Mouse (Mus musculus): ENCODE data around the gene Olfr1417. TPM values are rescaled to one million over a fixed set of nuclear protein-coding genes. Genes with fewer than 3 reads are reported as not detected.

Gene Olfr1417
- polyA plus RNA-seq, 1 experiment from 2014 or later = not detected

DNA sequence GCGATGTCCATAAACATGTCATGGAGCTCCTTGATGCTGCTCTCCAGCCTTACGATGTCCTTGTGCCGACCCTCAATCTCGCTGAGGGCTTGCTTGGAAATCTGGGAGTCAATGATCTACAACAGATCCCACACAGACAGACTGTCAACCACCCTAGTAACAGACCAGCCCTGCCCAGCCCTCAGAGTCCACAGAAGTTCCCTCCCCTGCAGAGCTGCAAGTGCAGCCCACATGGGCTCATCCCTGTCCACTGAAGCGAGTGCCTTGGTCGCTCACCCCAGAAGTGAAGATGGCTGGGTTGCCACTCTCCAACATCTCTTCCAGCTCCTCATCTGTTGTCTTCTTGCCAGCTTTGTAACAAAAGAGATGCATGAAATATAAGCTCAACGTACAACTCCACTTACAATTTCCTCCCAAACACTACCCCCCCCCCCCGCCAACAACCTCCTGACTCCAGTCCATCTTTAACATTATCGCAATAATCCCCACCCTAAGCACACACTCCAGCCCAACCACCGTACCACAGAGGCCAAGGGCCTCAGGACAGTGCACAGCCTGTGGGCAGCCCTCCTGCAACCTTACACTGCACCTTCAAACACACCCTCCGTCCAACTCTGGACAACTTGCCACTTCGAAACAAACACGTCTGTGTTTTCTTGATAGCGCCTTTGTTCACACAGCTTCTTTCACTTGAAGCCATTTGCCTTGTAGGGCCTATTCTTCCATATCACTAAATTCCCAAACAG, 53.4 kb downstream of the Olfr1417 start:
- Histone ChIP-seq H3K4me1 (0 out of 2 replicates have a peak, but pooled peaks cover 5% of the 10 kb centered on the region), H3K4me3 (replicated peaks) (no peak overlapping the region), H3K27me3 (no peaks in the 10 kb centered on the region), H3K9me3 (replicated peaks) (no peaks in the 10 kb centered on the region), H3K9ac (no peak overlapping the region), H3K36me3 (peaks cover 38% of the 10 kb centered on the region), H3K27ac (no peak overlapping the region), H3K4me2 (no peak overlapping the region)
- 81% methylated on average over 14 of the region's 14 CpGs for WGBS
- ATAC-seq (replicated peaks; ENCODE audit: low FRiP score) = 0 out of 2 replicates have a peak, but pooled peaks have one; percentile 54

- Histone ChIP-seq H3K27me3 (no peaks in the 10 kb centered on the region), H3K9me3 (replicated peaks) (no peaks in the 10 kb centered on the region), H3K9ac (no peak overlapping the region), H3K36me3 (peaks cover 54% of the 10 kb centered on the region), H3K4me2 (no peak overlapping the region), H3K27ac (no peak overlapping the region), H3K4me1 (no peaks in the 10 kb centered on the region), H3K4me3 (replicated peaks) (no peak overlapping the region)
- WGBS = 60% methylated on average over 7 of the region's 7 CpGs
- no peak for ATAC-seq (replicated peaks; ENCODE audit: low FRiP score)
These were observed 61.7 kb downstream of the Olfr1417 start for GRCm38 (mm10) chr19:11777191-11777865.

Other genes with a start within 250 kb of the Olfr1417 start
- 2.8 and 4.2 TPM in 2 replicates for gene Ms4a6d, start 234.4 kb downstream of the Olfr1417 start, polyA plus RNA-seq (2015; fragmentation: Nextera tagmentation; extraction: Ambion mirVana)
- 1.3 and 2.0 TPM in 2 replicates for gene Ms4a2, start 215.5 kb downstream of the Olfr1417 start, polyA plus RNA-seq (2015; fragmentation: Nextera tagmentation; extraction: Ambion mirVana)
- 0.17 and 0.55 TPM in 2 replicates for gene Ms4a3, start 198.4 kb downstream of the Olfr1417 start, polyA plus RNA-seq (2015; fragmentation: Nextera tagmentation; extraction: Ambion mirVana)
- not detected in 2 replicates for gene Oosp2, start 178.7 kb downstream of the Olfr1417 start, polyA plus RNA-seq (2015; fragmentation: Nextera tagmentation; extraction: Ambion mirVana)
- gene Oosp1, start 148.1 kb downstream of the Olfr1417 start, polyA plus RNA-seq (2015; fragmentation: Nextera tagmentation; extraction: Ambion mirVana) = not detected in 2 replicates
- gene Oosp3, start 142.2 kb downstream of the Olfr1417 start, polyA plus RNA-seq (2015; fragmentation: Nextera tagmentation; extraction: Ambion mirVana) = not detected in 2 replicates
- gene Gif, start 91.7 kb downstream of the Olfr1417 start, polyA plus RNA-seq (2015; fragmentation: Nextera tagmentation; extraction: Ambion mirVana) = not detected in 2 replicates
- 52.2 and 52.6 TPM in 2 replicates for gene Mrpl16, start 68.8 kb downstream of the Olfr1417 start, polyA plus RNA-seq (2015; fragmentation: Nextera tagmentation; extraction: Ambion mirVana)
- gene Stx3, start 19.8 kb downstream of the Olfr1417 start, polyA plus RNA-seq (2015; fragmentation: Nextera tagmentation; extraction: Ambion mirVana) = 20.4 TPM in 2 replicates
- not detected in 2 replicates for gene Olfr1418, start 21.8 kb upstream of the Olfr1417 start, polyA plus RNA-seq (2015; fragmentation: Nextera tagmentation; extraction: Ambion mirVana)
- not detected in 2 replicates for gene Olfr1419, start 35.9 kb upstream of the Olfr1417 start, polyA plus RNA-seq (2015; fragmentation: Nextera tagmentation; extraction: Ambion mirVana)
- 0.16 TPM in 1 of 2 replicates, not detected in the other for gene Olfr1420, start 47.3 kb upstream of the Olfr1417 start, polyA plus RNA-seq (2015; fragmentation: Nextera tagmentation; extraction: Ambion mirVana)
- gene Patl1, start 73.2 kb upstream of the Olfr1417 start, polyA plus RNA-seq (2015; fragmentation: Nextera tagmentation; extraction: Ambion mirVana) = 19.3 and 20.1 TPM in 2 replicates
- 3.9 and 4.2 TPM in 2 replicates for gene Osbp, start 126.7 kb upstream of the Olfr1417 start, polyA plus RNA-seq (2015; fragmentation: Nextera tagmentation; extraction: Ambion mirVana)
- not detected in 2 replicates for gene Olfr1423, start 202.1 kb upstream of the Olfr1417 start, polyA plus RNA-seq (2015; fragmentation: Nextera tagmentation; extraction: Ambion mirVana)
- not detected in 2 replicates for gene Olfr1424, start 223.5 kb upstream of the Olfr1417 start, polyA plus RNA-seq (2015; fragmentation: Nextera tagmentation; extraction: Ambion mirVana)
- gene Olfr1425, start 238.5 kb upstream of the Olfr1417 start, polyA plus RNA-seq (2015; fragmentation: Nextera tagmentation; extraction: Ambion mirVana) = not detected in 2 replicates

Data from kidney, embryonic 15.5 days (tissue).